Mouse (Mus musculus) midbrain, postnatal 0 days (tissue): ENCODE data around the gene Acoxl. TPM values are rescaled to one million over a fixed set of nuclear protein-coding genes. Genes with fewer than 3 reads are reported as not detected.

Experiments used
- ATAC-seq: fragments of 200-750 bp; cut with Nextera tagmentation; 2 replicates; pipeline ENCODE4 v1.8.0; 2017; ENCODE audit warnings: moderate number of reproducible peaks, mild to moderate bottlenecking, moderate TSS enrichment, moderate library complexity; ENCODE audit not compliant: low FRiP score
- DNase-seq: peaks from one replicate; pipeline ENCODE4 v3.0.0-alpha.2; 2015; ENCODE audit warnings: low spot score
- H3K27ac ChIP-seq: fragments of 300-500 bp; sonication (generic); 2 replicates; pipeline ENCODE4 v1.5.1; 2014; ENCODE audit warnings: low read depth, mild to moderate bottlenecking, low read length, mixed read lengths
- H3K27me3 ChIP-seq: fragments of 300-500 bp; sonication (generic); 2 replicates; pipeline ENCODE4 v1.6.1; 2014; ENCODE audit warnings: low read length, control low read depth, mixed read lengths; ENCODE audit not compliant: insufficient read depth
- H3K36me3 ChIP-seq: fragments of 300-500 bp; sonication (generic); 2 replicates; pipeline ENCODE4 v1.6.1; 2014; ENCODE audit warnings: low read length, control low read depth, mixed read lengths; ENCODE audit not compliant: insufficient read depth
- H3K4me1 ChIP-seq: fragments of 300-500 bp; sonication (generic); 2 replicates; pipeline ENCODE4 v1.6.1; 2014; ENCODE audit warnings: mild to moderate bottlenecking, control low read depth, antibody characterized with exemption, low read length, mixed read lengths; ENCODE audit not compliant: insufficient read depth
- H3K4me2 ChIP-seq: fragments of 300-500 bp; sonication (generic); 2 replicates; pipeline ENCODE4 v1.6.1; 2014; ENCODE audit warnings: low read depth, mild to moderate bottlenecking, low read length, mixed read lengths; ENCODE audit not compliant: poor library complexity, severe bottlenecking
- H3K4me3 ChIP-seq: fragments of 300-500 bp; sonication (generic); 2 replicates; pipeline ENCODE4 v1.5.1; 2014; ENCODE audit warnings: low read depth, mild to moderate bottlenecking, low read length, moderate library complexity
- H3K9ac ChIP-seq: fragments of 300-500 bp; sonication (generic); replicated peaks from 2 replicates; pipeline ENCODE4 v1.6.1; 2014; ENCODE audit warnings: mild to moderate bottlenecking, low read length, moderate library complexity, mixed read lengths; ENCODE audit not compliant: poor library complexity, severe bottlenecking
- H3K9me3 ChIP-seq: fragments of 300-500 bp; sonication (generic); 2 replicates; pipeline ENCODE4 v1.6.1; 2016; ENCODE audit warnings: low read length, control low read depth
- CTCF ChIP-seq: IDR thresholded peaks from 2 replicates; pipeline ENCODE4 v1.5.1; 2016; ENCODE audit warnings: antibody characterized with exemption, mild to moderate bottlenecking
- WGBS: fragments of 180-500 bp; shearing (Covaris S2); extraction: QIAGEN DNeasy Blood & Tissue Kit; methylation state at CpG from one replicate; pipeline ENCODE4 v1.1.7; 2014; 5-methylcytosine and 5-hydroxymethylcytosine counted together
- polyA plus RNA-seq: library from polyadenylated mRNA; unstranded; fragments of >200 nt; fragmentation: Nextera tagmentation; extraction: Ambion mirVana; gene quantifications from 2 replicates; pipeline ENCODE4 v1.2.1, GENCODE M21; 2015
- total RNA-seq: library from RNA; depleted of rRNA; stranded (reverse); fragments of >200 nt; gene quantifications from 2 replicates; pipeline ENCODE4 v1.2.3, GENCODE M21; 2014

Acoxl gene
- total and polyA plus RNA-seq, 2 experiments from 2014 or later, result 0.05 to 0.12 TPM

- Histone ChIP-seq H3K36me3 (no peaks in the 10 kb centered on the region), H3K9ac (no peak overlapping the region), H3K4me3 (no peak overlapping the region), H3K4me1 (no peaks in the 10 kb centered on the region), H3K27ac (no peak overlapping the region), H3K4me2 (no peak overlapping the region), H3K27me3 (no peaks in the 10 kb centered on the region), H3K9me3 (no peaks in the 10 kb centered on the region)
- no peak for ATAC-seq
- 81% methylated on average over 10 of the region's 10 CpGs for WGBS
- no peak for DNase-seq
- TF ChIP-seq CTCF, result no peak
These were observed 66.2 kb downstream of the Acoxl start for GRCm38 (mm10) chr2:127904918-127905317.

- Histone ChIP-seq H3K4me3 (no peak overlapping the region), H3K27ac (no peak overlapping the region), H3K4me2 (no peak overlapping the region), H3K9ac (no peak overlapping the region), H3K27me3 (no peaks in the 10 kb centered on the region), H3K36me3 (no peaks in the 10 kb centered on the region), H3K9me3 (no peaks in the 10 kb centered on the region), H3K4me1 (no peaks in the 10 kb centered on the region)
- no peak for DNase-seq
- TF ChIP-seq CTCF, result no peak
- 57% methylated on average over 6 of the region's 6 CpGs for WGBS
- no peak for ATAC-seq
These were observed 68.5 kb downstream of the Acoxl start for GRCm38 (mm10) chr2:127906973-127907678.

GRCm38 (mm10) chr2:127907679-127908042 lies 69.0 kb downstream of the Acoxl start:
- ATAC-seq, result no peak
- WGBS, result 41% methylated on average over 1 of the region's 1 CpGs

GRCm38 (mm10) chr2:127908881-127909280 lies 70.2 kb downstream of the Acoxl start:
- Histone ChIP-seq H3K27me3 (no peaks in the 10 kb centered on the region), H3K27ac (no peak overlapping the region), H3K4me1 (no peaks in the 10 kb centered on the region), H3K36me3 (no peaks in the 10 kb centered on the region), H3K9me3 (no peaks in the 10 kb centered on the region), H3K4me2 (no peak overlapping the region), H3K4me3 (no peak overlapping the region), H3K9ac (no peak overlapping the region)
- no peak for TF ChIP-seq CTCF
- ATAC-seq (no peak), DNase-seq (no peak)
- 42% methylated on average over 7 of the region's 7 CpGs for WGBS

More at GRCm38 (mm10) chr2:127907679-127908042, 69.0 kb downstream of the Acoxl start:
- no peak overlapping the region for H3K4me3 ChIP-seq
- no peaks in the 10 kb centered on the region for H3K27me3 ChIP-seq
- no peak overlapping the region for H3K9ac ChIP-seq
- H3K27ac ChIP-seq, result no peak overlapping the region
- TF ChIP-seq CTCF, result no peak
- no peak overlapping the region for H3K4me2 ChIP-seq
- no peaks in the 10 kb centered on the region for H3K36me3 ChIP-seq
- H3K9me3 ChIP-seq, result no peaks in the 10 kb centered on the region
- no peaks in the 10 kb centered on the region for H3K4me1 ChIP-seq
- no peak for DNase-seq

- 88% methylated on average over 4 of the region's 4 CpGs for WGBS
- Histone ChIP-seq H3K4me3 (no peak overlapping the region), H3K36me3 (no peaks in the 10 kb centered on the region)
These were observed 71.1 kb downstream of the Acoxl start for GRCm38 (mm10) chr2:127909790-127910189.

GRCm38 (mm10) chr2:127911579-127911978 lies 72.9 kb downstream of the Acoxl start:
- H3K27me3 ChIP-seq, result no peaks in the 10 kb centered on the region
- H3K4me3 ChIP-seq, result no peak overlapping the region
- no peaks in the 10 kb centered on the region for H3K36me3 ChIP-seq
- no peak overlapping the region for H3K9ac ChIP-seq
- no peaks in the 10 kb centered on the region for H3K9me3 ChIP-seq
- 89% methylated on average over 3 of the region's 3 CpGs for WGBS
- TF ChIP-seq CTCF, result no peak
- ATAC-seq (no peak), DNase-seq (no peak)
- H3K27ac ChIP-seq, result no peak overlapping the region
- no peak overlapping the region for H3K4me2 ChIP-seq
- no peaks in the 10 kb centered on the region for H3K4me1 ChIP-seq

More at GRCm38 (mm10) chr2:127909790-127910189, 71.1 kb downstream of the Acoxl start:
- ATAC-seq (no peak), DNase-seq (no peak)
- H3K27me3 ChIP-seq, result no peaks in the 10 kb centered on the region
- no peak overlapping the region for H3K9ac ChIP-seq
- no peak for TF ChIP-seq CTCF
- no peak overlapping the region for H3K27ac ChIP-seq
- H3K4me2 ChIP-seq, result no peak overlapping the region
- H3K9me3 ChIP-seq, result no peaks in the 10 kb centered on the region
- no peaks in the 10 kb centered on the region for H3K4me1 ChIP-seq
